Mouse (Mus musculus): ENCODE data around the gene Ppm1m.

The Ppm1m gene

DNA sequence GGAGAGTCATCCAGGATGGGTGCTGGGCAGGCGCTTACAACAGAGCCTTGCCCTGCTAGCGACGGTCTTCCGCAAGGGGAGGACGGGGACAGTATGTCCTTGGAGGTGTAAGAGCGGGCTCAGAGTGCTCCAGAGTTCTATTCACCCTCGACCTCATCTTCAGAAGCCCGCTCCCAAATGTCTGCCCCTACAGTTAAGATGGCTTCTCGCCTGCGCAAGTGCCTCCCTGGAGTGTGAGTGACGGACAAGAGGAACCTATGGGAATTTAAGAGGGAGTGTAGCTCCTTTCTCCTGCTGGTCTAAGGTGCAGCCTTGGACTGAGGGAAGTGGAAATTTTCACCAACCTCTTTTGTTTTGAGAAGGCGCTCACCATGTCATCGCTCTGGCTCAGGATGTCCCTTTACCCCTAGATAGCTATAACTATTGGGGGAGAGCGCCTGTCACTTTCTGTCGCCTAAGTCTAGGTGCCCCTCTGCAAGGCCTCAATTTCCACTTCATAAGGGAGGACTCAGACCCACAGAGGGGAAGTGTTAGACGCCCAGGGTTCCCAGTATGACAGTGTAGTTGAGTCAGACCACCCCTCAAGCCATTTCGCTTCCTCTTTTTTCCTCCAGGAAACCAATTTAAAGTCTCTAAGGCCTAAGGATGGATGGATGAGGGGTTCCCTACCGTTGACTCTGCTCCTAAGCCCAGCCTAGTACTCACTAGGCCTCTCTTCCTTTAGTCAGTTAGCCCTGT, at the start of gene Ppm1m:
Ppm1m (minus strand) TSS at position 212 of the 738 bp plus-strand sequence.
- no peak for DNase-seq

DNA sequence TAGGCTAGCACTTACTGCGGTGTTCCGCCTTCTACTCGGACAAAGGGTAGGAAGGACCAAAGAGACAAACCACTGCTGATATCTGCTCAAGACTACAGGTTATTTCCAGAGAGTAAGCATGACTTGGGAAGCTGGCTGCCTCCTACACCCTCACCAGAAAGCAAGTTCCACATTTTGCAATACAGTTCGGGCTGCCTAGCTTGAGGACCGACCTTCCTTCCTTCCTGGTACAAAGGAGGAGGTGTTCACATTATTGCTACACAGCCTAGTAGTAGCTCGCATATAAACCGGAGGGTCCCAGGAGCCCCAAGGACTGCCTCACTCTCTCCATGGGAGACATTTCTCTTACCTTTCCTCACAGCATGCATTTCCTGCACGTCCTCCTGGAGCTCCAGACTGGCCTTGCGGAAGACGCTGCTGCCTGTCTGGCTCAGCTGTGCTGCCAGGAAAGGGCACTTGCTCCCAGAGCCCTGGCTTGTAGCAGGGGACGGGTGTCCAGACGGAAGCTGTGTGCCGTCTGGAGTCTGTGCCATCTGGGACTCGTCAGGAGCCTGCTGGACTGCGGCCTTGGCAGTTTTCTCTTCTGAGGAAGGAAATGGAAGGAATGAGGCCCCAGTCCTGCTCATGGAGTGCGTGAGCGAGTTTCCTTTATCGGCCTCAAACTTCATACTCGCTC, 43.4 kb upstream of the Ppm1m start:
- DNase-seq, result peak; percentile 85 to 89

DNA sequence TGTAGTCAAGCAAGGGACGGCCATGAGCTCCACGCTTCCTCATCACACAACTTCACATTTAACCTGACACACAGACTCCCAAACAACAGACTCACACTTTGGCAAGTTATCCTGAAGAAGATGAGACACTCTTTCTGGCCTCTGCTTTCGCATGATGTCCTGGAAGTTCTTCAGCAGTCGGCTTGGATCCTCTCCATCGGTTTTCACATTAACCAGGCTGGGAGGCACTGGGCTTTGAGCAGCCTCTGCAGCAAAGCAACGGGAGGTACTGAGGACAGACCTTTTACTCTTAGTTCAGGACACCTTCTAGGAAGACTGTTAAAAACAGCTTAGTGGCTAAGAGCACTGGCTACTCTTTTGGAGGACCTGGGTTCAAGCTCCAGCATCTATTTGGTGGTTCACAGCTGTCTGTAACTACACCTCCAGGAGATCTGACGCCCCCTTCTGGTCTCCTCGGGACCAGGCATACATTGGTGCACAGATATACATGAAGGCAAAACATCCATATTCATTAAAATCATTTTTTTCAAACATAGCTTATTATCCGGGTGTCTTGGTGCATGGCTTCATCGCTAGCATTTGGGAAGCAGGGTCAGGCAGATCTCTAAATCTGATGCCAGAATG, 42.1 kb upstream of the Ppm1m start:
- no peak for DNase-seq

DNA sequence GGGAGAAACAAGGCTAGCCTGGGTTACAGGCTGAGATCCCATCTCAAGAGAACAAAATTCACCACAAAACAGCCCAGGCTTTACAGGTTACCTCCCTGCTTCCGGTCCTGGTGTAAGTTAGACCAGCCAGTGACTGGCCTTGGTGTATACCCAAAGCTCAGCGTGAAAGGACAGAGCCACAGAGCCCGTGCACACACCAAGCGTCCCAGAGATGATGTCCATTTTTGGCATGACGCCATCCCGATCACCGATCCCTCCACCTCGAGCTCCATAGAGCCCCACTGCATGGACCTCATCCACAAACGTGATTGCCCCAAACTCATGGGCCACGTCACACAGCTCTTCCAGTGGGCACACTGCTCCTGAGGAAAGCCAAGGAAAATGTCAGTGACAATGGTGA, 38.3 kb upstream of the Ppm1m start:
- no peak for DNase-seq

DNA sequence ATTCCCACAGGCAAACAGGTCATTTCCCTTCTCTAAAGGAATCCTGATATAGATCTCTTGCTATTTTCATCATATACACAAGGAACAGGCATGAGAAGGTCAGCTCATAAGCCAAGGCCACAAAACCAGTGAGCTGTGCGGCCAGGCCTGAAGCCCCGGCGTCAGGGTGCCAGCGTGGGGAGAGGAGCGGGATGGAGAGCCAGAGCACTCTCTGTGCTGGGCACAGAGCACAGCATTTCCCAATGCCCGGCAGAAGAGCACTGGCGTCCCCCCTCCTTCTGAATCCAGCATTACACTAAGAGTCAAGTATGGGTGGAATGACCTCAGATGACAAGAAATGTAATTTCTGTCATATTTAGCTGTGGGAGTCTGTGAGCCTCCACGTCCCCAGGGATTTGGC, 37.9 kb upstream of the Ppm1m start:
- no peak for DNase-seq

DNA sequence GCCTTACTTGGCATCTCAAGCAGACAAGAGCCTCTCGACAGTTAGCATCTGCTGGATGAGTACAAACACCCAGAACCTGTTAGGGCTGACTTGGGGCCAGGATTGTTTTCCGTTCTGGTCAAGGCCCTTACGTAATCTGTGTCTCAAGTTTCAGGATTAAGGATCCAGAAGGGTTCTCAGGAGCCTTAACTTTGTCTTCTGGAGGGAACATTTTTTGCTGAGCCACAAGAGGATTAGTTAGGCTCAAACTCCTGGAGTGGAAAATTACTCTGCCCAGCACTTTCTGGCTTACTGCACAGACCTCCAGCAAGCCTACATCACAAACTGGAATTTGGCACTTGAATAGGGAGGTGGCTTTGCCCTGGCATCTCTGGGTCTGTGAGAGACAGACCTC, 37.3 kb upstream of the Ppm1m start:
- no peak for DNase-seq

DNA sequence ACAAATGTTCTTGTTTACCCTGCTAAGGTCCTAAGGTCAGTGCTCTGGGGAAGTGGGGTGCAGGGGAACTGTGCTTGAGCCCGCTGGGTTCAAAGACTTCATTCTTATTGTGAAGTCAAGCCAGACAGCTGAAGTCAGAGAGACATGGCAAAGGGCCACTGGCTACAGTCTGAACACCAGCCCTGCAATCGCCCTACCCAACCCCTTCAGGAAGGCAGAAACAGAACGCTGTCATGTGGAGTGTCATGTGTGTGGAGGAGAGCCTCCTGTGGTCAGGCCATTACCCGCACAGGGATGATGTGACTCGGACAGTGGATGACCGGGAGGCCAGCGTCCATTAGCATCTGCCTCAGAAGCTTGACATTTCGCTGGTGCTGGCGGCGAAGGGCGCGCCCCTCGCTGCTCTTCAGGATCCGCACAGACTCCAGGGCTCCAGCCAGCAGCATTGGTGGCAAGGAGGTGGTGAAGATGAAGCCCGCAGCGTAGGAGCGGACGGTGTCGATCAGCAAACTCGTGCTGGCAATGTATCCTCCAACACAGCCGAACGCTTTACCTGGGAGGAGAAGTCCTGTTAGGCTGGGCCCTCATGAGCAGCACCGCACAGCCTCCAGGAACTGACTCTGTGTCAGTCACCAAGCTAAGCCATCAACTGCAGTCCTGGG, 36.7 kb upstream of the Ppm1m start:
- DNase-seq, result no peak

DNA sequence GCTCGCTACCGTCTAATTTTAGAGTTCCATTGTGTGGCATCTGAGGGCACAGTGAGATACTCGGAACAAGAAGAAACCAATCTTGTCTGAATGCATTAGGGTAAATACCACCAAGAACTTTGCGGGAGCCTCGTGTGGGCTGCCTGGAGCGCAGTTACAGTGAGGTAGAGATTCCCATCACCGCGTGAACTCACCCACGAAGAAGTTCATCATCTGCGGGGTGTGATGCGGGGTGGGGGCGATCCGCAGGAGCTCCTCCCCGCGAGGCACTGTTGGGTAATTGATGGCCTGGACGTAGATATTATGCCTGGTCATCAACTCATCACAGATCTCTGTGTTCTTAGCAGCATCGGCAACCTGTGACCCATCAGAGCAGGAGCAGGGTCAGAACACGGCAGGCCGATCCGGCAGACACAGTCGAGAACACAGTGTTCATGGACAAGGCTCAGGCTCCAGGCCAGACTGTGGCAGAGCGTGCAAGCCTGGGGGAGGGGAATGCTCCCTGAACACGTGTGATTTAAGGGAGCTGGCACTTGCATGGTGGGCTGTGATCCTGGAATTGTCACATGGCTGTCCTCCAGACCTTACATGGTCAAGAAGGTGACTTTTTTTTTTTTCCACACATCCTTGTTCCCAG, 35.8 kb upstream of the Ppm1m start:
- no peak for DNase-seq

DNA sequence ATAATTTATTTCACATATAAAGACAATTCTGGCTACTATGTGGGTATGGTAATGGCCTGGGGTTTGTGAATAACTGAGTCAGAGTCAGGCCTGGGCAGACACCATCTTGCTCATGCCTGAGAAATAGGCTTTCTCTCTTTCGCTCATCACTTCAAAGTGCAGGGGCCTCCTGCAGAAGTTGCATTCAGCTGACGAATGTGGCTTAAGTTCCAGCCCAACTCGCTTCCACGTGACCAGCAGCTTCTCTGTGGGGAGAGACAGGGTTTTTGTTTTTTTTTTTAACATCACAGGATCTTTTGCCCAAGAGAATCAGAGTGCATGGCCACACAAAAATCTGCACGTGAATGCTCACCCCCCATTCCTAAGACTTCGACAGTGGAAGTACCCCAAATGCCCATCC, 34.4 kb upstream of the Ppm1m start:
- no peak for DNase-seq

DNA sequence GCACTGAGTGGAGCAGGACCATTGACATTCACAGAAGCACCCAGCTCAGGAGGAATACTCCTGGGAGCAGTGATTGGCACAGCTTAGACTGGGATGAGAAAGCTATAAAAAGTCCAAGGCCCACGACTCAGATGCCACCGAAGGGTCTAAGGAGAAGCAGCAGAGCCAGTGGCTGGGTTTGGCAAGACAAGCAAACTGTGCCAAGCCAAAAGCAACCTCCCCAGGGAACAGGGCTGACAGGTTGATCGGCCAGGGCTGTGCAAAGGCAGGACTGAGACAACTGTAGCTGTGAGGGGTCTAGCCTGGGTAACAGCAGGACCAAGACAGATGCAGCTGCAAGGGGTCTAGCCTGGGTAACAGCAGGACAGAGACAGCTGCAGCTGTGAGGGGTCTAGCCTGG, 33.4 kb upstream of the Ppm1m start:
- no peak for DNase-seq

DNA sequence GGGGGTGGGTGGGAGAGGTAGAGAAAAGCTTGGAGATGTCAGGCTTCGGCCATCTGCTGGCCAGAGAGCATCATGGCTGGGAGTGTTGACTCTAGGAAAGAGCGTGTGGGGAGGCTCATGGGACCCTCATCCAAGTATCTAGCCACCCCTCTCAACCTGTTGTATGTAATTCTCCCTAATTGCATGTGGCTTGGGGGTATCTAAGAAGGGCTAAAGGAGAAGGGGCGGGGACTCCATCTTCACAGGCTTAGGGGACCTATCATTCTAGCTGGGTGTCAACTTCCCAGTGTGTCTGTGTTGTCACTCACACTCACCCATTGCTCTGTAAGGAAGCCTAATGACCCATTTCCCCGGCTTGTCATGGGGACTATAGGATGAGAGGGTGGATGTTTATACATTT, 32.3 kb upstream of the Ppm1m start:
- no peak for DNase-seq

DNA sequence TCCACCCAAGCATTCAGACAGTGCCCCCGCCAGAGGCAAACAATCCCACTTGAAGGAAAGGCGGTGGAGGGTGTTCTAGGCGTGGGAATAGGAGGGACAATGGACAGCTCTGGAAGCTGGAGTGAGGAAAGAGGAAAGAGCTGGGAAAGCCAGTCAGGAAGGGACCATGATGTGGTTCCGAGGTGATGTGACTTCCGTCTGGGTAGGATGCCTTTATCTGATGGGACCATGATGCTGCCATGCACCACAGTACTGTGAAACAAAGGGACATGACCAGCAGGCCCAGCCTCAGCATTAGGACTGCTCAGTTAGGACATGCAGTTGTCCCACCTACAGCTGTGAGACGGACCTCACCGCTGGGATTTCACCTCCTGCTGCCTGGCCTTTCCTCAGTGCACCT, 31.7 kb upstream of the Ppm1m start:
- no peak for DNase-seq

DNA sequence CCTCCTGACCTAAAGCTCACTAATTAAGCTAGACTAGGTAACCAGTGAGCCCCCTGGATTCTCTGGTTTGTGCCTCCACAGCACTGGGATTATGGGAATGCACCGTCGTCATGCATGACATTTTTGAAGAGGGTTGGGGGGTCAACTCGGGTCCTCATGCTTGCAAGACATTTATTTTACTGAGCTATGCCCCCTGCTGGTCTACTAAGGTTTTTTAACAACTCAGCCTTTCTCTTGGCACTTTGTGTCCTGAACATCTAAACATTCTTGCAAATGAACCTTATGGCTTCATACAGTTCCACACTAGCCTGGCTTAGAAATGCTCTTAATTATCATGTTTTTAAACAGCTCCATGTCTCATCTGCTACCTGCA, 31.2 kb upstream of the Ppm1m start:
- no peak for DNase-seq

DNA sequence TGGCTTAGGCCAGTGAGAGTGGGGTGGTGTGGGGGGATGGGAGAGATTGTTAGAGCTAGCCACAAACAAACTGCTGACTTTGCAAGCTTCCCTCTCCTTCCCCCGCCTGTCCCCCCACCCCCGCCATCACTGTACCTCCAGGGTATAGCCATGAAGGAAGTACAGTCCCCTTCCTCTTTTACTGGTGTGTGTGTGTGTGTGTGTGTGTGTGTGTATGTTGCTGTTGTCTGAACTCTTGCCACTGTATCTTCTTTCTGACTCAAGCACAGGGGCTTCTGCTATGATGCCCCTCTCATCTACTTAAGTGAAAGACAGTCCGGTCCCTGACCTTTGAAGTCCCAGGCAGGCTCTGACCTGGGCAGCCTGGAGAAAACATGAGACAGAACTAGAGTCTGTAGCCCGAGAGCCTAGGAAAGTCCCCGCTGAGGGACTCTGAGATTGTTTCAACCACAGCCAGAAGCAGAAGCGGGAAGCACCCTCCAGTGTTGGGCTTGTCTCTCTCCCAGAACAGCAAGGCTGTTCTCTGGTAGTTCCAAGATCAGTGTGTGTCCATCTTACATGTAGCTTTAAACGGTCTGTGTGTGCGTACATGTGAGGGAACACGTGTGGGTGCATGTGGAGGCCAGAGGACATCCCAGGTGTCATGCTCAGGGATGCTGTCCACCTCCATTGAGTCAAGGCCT, 30.6 kb upstream of the Ppm1m start:
- no peak for DNase-seq

DNA sequence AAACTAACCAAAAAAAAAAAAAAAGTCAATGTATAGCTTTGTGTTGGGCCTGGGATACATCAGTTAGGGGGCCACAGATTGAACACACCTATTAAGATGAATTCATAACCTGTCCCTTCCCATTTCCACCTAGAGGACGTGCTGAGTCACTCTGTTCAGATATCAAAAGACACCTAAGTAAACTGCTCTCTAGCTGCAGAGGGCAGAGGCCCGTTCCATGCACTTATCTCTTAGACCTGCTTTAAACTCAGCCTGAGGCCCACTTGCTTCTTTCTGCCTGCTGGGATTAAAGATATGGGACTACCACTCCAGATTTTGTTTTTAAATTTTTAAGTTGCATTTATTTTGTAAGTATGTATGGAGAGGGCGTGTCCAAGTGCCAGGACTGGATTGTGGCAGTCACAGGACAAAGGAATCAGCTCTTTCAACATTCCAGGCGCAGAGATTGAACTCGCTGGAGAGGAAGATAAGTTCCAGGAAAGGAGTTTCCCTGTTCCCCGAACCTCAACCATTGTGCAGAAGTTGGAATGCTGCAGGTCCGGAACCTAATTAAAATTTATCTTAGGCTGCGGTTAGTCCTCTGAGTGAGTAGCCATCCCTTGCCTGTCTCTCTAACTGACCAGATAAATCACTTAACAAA, 28.4 kb upstream of the Ppm1m start:
- DNase-seq, result no peak

DNA sequence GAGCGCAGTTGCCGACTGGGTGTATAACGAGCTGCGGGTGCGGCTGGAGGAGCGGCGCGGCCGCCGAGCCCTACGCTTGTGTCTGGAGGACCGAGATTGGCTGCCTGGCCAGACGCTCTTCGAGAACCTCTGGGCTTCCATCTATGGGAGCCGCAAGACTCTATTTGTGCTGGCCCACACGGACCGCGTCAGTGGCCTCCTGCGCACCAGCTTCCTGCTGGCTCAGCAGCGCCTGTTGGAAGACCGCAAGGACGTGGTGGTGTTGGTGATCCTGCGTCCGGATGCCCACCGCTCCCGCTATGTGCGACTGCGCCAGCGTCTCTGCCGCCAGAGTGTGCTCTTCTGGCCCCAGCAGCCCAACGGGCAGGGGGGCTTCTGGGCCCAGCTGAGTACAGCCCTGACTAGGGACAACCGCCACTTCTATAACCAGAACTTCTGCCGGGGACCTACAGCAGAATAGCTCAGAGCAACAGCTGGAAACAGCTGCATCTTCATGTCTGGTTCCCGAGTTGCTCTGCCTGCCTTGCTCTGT, 26.7 kb upstream of the Ppm1m start:
- DNase-seq, result peak; percentile 43 to 50

DNA sequence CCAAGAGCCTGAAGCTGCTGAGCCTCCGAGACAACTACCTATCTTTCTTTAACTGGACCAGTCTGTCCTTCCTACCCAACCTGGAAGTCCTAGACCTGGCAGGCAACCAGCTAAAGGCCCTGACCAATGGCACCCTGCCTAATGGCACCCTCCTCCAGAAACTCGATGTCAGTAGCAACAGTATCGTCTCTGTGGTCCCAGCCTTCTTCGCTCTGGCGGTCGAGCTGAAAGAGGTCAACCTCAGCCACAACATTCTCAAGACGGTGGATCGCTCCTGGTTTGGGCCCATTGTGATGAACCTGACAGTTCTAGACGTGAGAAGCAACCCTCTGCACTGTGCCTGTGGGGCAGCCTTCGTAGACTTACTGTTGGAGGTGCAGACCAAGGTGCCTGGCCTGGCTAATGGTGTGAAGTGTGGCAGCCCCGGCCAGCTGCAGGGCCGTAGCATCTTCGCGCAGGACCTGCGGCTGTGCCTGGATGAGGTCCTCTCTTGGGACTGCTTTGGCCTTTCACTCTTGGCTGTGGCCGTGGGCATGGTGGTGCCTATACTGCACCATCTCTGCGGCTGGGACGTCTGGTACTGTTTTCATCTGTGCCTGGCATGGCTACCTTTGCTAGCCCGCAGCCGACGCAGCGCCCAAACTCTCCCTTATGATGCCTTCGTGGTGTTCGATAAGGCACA, 26.1 kb upstream of the Ppm1m start:
- DNase-seq, result no peak

DNA sequence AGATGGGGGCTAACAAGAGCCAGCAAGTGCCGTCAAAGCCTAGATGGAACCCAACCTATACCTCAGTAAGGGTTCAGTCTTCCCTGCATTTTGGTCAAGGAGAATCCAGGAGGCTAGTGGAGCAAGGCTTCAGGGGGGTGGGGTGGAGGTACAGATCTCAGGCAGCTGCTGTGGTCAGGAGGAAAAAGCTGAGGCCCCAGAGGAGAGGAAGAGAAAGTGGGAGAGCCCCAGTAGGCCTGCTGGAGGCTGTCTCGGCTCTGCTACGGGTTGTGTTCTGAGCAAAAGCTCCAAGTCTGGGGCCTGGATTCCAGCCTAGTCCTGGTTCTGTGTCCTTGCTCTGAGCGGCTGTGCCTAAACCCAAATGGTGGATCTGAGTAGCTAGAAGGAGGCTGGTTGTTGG, 23.4 kb upstream of the Ppm1m start:
- no peak for DNase-seq

DNA sequence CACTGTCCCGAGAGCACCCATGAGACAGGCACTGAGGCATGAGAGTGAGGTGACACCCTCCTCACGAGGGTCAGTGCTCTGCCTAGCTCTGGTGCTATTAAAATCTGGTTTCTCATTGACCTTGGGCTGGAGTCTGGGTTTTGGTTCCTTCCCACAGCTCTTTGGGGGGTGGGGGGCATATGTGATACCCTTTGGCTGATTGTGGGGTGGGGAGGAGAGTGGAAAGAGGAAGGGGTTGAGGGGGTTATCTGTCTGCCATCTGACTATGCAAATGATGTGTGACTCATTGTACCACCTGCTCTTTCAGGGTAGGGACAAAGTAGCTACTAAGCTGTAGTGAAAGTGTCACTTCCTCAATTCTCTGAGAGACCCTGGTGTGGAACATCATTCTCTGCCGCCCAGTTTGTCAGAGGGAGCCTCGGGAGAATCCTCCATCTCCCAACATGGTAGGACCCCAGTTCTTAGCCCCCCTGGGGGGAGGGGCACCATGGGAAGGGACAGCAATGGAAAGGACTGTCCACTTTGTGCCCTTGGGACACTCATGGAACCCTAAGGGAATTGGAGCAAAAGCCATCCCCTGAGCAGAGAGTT, 22.8 kb upstream of the Ppm1m start, which contains the start of gene Tlr9:
Tlr9 (plus strand) TSS at position 338 of the 591 bp plus-strand sequence.
- DNase-seq, result no peak

DNA sequence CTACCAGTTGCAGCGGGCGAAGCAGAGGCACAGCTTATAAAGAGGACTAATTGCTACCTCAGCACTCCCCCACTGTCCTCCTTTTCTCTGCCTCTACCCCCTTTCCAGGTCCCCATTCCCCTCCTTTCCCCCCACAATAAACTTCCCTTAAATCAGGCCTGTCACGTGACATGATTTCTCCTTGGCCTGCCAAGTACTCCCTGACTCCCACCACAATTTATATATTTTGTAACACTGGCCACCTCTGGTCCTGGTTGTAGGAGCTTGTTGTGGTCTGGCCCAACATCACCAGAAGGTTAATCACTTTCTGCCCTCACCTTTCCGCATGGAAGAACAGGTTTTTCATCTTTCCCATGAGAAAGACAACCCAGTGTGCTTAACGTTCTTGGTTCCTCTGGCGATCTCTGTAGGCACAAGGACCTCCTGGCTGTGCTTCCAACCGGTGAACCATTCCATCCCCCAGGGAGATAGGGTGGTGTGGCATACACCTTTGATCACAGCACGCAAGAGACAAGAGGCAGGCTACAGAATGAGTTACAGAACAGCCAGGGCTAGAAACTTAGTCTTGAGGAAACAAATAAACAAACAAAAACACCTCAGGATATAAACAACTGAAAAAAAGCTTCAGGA, 21.5 kb upstream of the Ppm1m start:
- DNase-seq, result no peak
